Mouse (Mus musculus): ENCODE measurements around the gene Sgsm1.

DNA sequence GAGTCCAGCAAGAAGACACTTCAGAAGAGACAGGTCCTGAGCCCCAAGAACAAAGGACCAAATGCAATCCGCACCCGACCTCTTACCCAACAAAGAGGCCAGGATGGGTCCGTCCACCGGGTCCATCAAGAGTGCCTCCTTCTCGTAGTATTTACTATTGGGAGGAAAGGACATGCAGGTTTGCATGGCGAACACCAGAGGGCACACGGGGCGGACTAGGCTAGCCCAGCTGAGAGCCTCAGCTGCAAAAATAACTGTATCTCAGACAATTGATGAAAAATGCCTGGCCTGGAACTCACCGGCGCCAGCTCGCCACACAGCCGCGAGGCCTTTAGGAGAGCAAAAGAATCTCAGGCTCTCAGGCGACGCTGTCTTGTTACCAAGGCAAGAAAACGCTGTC, 25.0 kb downstream of the Sgsm1 start:
- TF ChIP-seq CTCF (IDR thresholded peaks at IDR 0.05; ENCODE audit: low read depth) = no peak
- no peak for TF ChIP-seq EP300 (IDR thresholded peaks at IDR 0.05; ENCODE audit: low read depth)
